Mouse (Mus musculus): ENCODE measurements around the gene Ggt1. TPM values are rescaled to one million over a fixed set of nuclear protein-coding genes. Genes with fewer than 3 reads are reported as not detected.

The Ggt1 gene
- polyA plus RNA-seq, 1 experiment from 2014 or later, result 0.34 TPM

- Histone ChIP-seq H3K4me3 (no peak overlapping the region), H3K9ac (no peak overlapping the region), H3K9me3 (replicated peaks) (peaks cover 3% of the 10 kb centered on the region), H3K27ac (ENCODE audit: poor library complexity, severe bottlenecking) (no peak overlapping the region), H3K4me1 (replicated peaks) (peaks cover 7% of the 10 kb centered on the region), H3K27me3 (replicated peaks) (no peaks in the 10 kb centered on the region), H3K36me3 (peaks cover 5% of the 10 kb centered on the region; the same call in 1 of the 2 replicates), H3K4me2 (no peak overlapping the region)
- ATAC-seq (ENCODE audit: insufficient number of reproducible peaks, low FRiP score), result no peak
- WGBS, result 63% methylated on average over 7 of the region's 7 CpGs
Observed at GRCm38 (mm10) chr10:75600189-75600730, 38.9 kb downstream of the Ggt1 start.

GRCm38 (mm10) chr10:75605162-75605846 lies 43.9 kb downstream of the Ggt1 start:
- H3K27me3 ChIP-seq (replicated peaks), result no peaks in the 10 kb centered on the region
- H3K4me3 ChIP-seq, result no peak overlapping the region
- H3K9ac ChIP-seq, result no peak overlapping the region
- WGBS, result 31% methylated on average over 11 of the region's 11 CpGs
- peaks cover 8% of the 10 kb centered on the region for H3K4me1 ChIP-seq (replicated peaks)
- no peaks in the 10 kb centered on the region for H3K9me3 ChIP-seq (replicated peaks)
- H3K4me2 ChIP-seq, result no peak overlapping the region
- ATAC-seq (ENCODE audit: insufficient number of reproducible peaks, low FRiP score), result no peak
- H3K27ac ChIP-seq (ENCODE audit: poor library complexity, severe bottlenecking), result no peak overlapping the region
- H3K36me3 ChIP-seq, result no peaks in the 10 kb centered on the region

GRCm38 (mm10) chr10:75607253-75607652 lies 45.8 kb downstream of the Ggt1 start:
- Histone ChIP-seq H3K4me3 (no peak overlapping the region), H3K27me3 (replicated peaks) (no peaks in the 10 kb centered on the region), H3K9ac (no peak overlapping the region), H3K4me2 (no peak overlapping the region), H3K9me3 (replicated peaks) (no peaks in the 10 kb centered on the region), H3K27ac (ENCODE audit: poor library complexity, severe bottlenecking) (no peak overlapping the region), H3K4me1 (replicated peaks) (peaks cover 8% of the 10 kb centered on the region), H3K36me3 (no peaks in the 10 kb centered on the region)
- 84% methylated on average over 4 of the region's 4 CpGs for WGBS
- ATAC-seq (ENCODE audit: insufficient number of reproducible peaks, low FRiP score), result no peak

- no peaks in the 10 kb centered on the region for H3K27me3 ChIP-seq (replicated peaks)
- no peaks in the 10 kb centered on the region for H3K9me3 ChIP-seq (replicated peaks)
- H3K4me3 ChIP-seq, result no peak overlapping the region
- WGBS, result 85% methylated on average over 11 of the region's 11 CpGs
- H3K9ac ChIP-seq, result no peak overlapping the region
- peaks cover 8% of the 10 kb centered on the region for H3K4me1 ChIP-seq (replicated peaks)
- no peak for ATAC-seq (ENCODE audit: insufficient number of reproducible peaks, low FRiP score)
- no peak overlapping the region for H3K4me2 ChIP-seq
- H3K27ac ChIP-seq (ENCODE audit: poor library complexity, severe bottlenecking), result no peak overlapping the region
- H3K36me3 ChIP-seq, result no peaks in the 10 kb centered on the region
Observed at GRCm38 (mm10) chr10:75608975-75609374, 47.6 kb downstream of the Ggt1 start.

- H3K4me1 ChIP-seq (replicated peaks), result peaks cover 1% of the 10 kb centered on the region
- ATAC-seq (ENCODE audit: insufficient number of reproducible peaks, low FRiP score), result no peak
- H3K9ac ChIP-seq, result no peak overlapping the region
- H3K4me3 ChIP-seq, result no peak overlapping the region
- WGBS, result 44% methylated on average over 7 of the region's 7 CpGs
- H3K27ac ChIP-seq (ENCODE audit: poor library complexity, severe bottlenecking), result no peak overlapping the region
- no peak overlapping the region for H3K4me2 ChIP-seq
- no peaks in the 10 kb centered on the region for H3K36me3 ChIP-seq
- H3K27me3 ChIP-seq (replicated peaks), result no peaks in the 10 kb centered on the region
- no peaks in the 10 kb centered on the region for H3K9me3 ChIP-seq (replicated peaks)
Observed at GRCm38 (mm10) chr10:75610486-75610885, 49.1 kb downstream of the Ggt1 start.

GRCm38 (mm10) chr10:75616044-75616443 lies 54.6 kb downstream of the Ggt1 start:
- ATAC-seq (ENCODE audit: insufficient number of reproducible peaks, low FRiP score), result no peak
- Histone ChIP-seq H3K4me2 (no peak overlapping the region), H3K36me3 (no peaks in the 10 kb centered on the region), H3K27ac (ENCODE audit: poor library complexity, severe bottlenecking) (no peak overlapping the region), H3K9ac (no peak overlapping the region), H3K4me1 (replicated peaks) (no peaks in the 10 kb centered on the region), H3K4me3 (no peak overlapping the region), H3K9me3 (replicated peaks) (no peaks in the 10 kb centered on the region), H3K27me3 (replicated peaks) (no peaks in the 10 kb centered on the region)
- WGBS, result 82% methylated on average over 4 of the region's 4 CpGs

- H3K36me3 ChIP-seq, result no peaks in the 10 kb centered on the region
- H3K9ac ChIP-seq, result no peak overlapping the region
- H3K27ac ChIP-seq (ENCODE audit: poor library complexity, severe bottlenecking), result no peak overlapping the region
- ATAC-seq (ENCODE audit: insufficient number of reproducible peaks, low FRiP score), result no peak
- no peaks in the 10 kb centered on the region for H3K4me1 ChIP-seq (replicated peaks)
- WGBS, result 45% methylated on average over 3 of the region's 3 CpGs
- H3K4me3 ChIP-seq, result no peak overlapping the region
- H3K4me2 ChIP-seq, result no peak overlapping the region
- peaks cover 5% of the 10 kb centered on the region for H3K9me3 ChIP-seq (replicated peaks)
- H3K27me3 ChIP-seq (replicated peaks), result no peaks in the 10 kb centered on the region
Observed at GRCm38 (mm10) chr10:75620818-75621217, 59.4 kb downstream of the Ggt1 start.

GRCm38 (mm10) chr10:75625920-75626319 lies 64.5 kb downstream of the Ggt1 start:
- Histone ChIP-seq H3K9me3 (replicated peaks) (peaks cover 10% of the 10 kb centered on the region), H3K27me3 (replicated peaks) (no peaks in the 10 kb centered on the region), H3K4me2 (no peak overlapping the region), H3K27ac (ENCODE audit: poor library complexity, severe bottlenecking) (no peak overlapping the region), H3K4me1 (replicated peaks) (no peaks in the 10 kb centered on the region), H3K36me3 (no peaks in the 10 kb centered on the region), H3K4me3 (no peak overlapping the region), H3K9ac (no peak overlapping the region)
- ATAC-seq (ENCODE audit: insufficient number of reproducible peaks, low FRiP score), result no peak
- 56% methylated on average over 6 of the region's 6 CpGs for WGBS

- no peak for ATAC-seq (ENCODE audit: insufficient number of reproducible peaks, low FRiP score)
Observed at GRCm38 (mm10) chr10:75626991-75627390, 65.6 kb downstream of the Ggt1 start.

GRCm38 (mm10) chr10:75627490-75627889 lies 66.1 kb downstream of the Ggt1 start:
- H3K4me3 ChIP-seq, result no peak overlapping the region
- 0 out of 2 replicates have a peak, but pooled peaks cover 1% of the 10 kb centered on the region for H3K4me1 ChIP-seq (replicated peaks)
- 76% methylated on average over 3 of the region's 3 CpGs for WGBS
- no peak overlapping the region for H3K27ac ChIP-seq (ENCODE audit: poor library complexity, severe bottlenecking)
- H3K27me3 ChIP-seq (replicated peaks), result no peaks in the 10 kb centered on the region
- H3K4me2 ChIP-seq, result no peak overlapping the region
- H3K9ac ChIP-seq, result no peak overlapping the region
- no peaks in the 10 kb centered on the region for H3K36me3 ChIP-seq
- ATAC-seq (ENCODE audit: insufficient number of reproducible peaks, low FRiP score), result no peak
- H3K9me3 ChIP-seq (replicated peaks), result 0 out of 2 replicates have a peak, but pooled peaks cover 6% of the 10 kb centered on the region

More at GRCm38 (mm10) chr10:75626991-75627390, 65.6 kb downstream of the Ggt1 start:
- H3K36me3 ChIP-seq, result no peaks in the 10 kb centered on the region
- H3K27ac ChIP-seq (ENCODE audit: poor library complexity, severe bottlenecking), result no peak overlapping the region
- no peak overlapping the region for H3K4me3 ChIP-seq
- H3K4me1 ChIP-seq (replicated peaks), result no peaks in the 10 kb centered on the region
- H3K27me3 ChIP-seq (replicated peaks), result no peaks in the 10 kb centered on the region
- H3K4me2 ChIP-seq, result no peak overlapping the region
- H3K9ac ChIP-seq, result no peak overlapping the region
- WGBS, result 68% methylated on average over 3 of the region's 3 CpGs
- peaks cover 8% of the 10 kb centered on the region for H3K9me3 ChIP-seq (replicated peaks)

- Histone ChIP-seq H3K36me3 (no peaks in the 10 kb centered on the region), H3K9me3 (replicated peaks) (0 out of 2 replicates have a peak, but pooled peaks cover 6% of the 10 kb centered on the region), H3K4me2 (no peak overlapping the region), H3K27me3 (replicated peaks) (no peaks in the 10 kb centered on the region), H3K4me3 (no peak overlapping the region), H3K27ac (ENCODE audit: poor library complexity, severe bottlenecking) (no peak overlapping the region), H3K4me1 (replicated peaks) (0 out of 2 replicates have a peak, but pooled peaks cover 4% of the 10 kb centered on the region), H3K9ac (no peak overlapping the region)
- 53% methylated on average over 5 of the region's 5 CpGs for WGBS
- no peak for ATAC-seq (ENCODE audit: insufficient number of reproducible peaks, low FRiP score)
Observed at GRCm38 (mm10) chr10:75632633-75633032, 71.2 kb downstream of the Ggt1 start.

Measured in heart, embryonic 12.5 days (tissue).